Mouse (Mus musculus): ENCODE measurements around the gene Dnaja3.

DNA sequence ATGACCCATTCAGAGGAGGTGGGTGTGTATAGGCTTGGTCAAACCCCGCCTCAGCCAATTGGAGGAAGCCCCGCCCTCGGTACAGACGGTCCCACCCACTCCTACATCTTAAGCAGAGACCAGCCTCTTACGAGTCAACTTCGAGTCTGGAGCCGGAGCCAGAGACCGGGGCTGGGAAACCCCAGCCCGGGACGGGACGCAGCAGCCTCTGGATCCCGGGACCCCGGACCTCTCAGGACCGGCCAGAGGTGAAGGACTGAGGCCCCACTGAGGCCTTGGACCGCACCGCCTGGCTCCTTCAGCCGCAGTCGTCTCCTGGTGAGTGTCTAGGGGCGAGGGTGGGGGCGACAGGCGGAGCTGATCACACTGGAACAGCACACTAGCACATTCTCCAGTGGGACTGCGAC is at the start of gene Dnaja3, which contains the start of gene Vasn:
- TF ChIP-seq POLR2A (IDR thresholded peaks at IDR 0.05; ENCODE audit: borderline replicate concordance, extremely low read depth, insufficient read depth, insufficient read length, poor library complexity, severe bottlenecking) (no peak), CTCF (IDR thresholded peaks at IDR 0.05; ENCODE audit: borderline replicate concordance, extremely low read depth, insufficient read depth, insufficient read length) (no peak)
